Mouse (Mus musculus) bone marrow, adult 2 months (tissue): ENCODE measurements around the gene Rbsn. TPM values are rescaled to one million over a fixed set of nuclear protein-coding genes. Genes with fewer than 3 reads are reported as not detected.

Experiments used
- H3K27ac ChIP-seq: fragments of 200-500 bp; 2 replicates; pipeline ENCODE4 v1.5.1; 2012; ENCODE audit warnings: low read depth, mild to moderate bottlenecking, control low read depth, inconsistent platforms, low read length; ENCODE audit not compliant: control insufficient read depth, poor library complexity, insufficient read depth
- H3K4me1 ChIP-seq: fragments of 200-500 bp; 2 replicates; pipeline ENCODE4 v1.6.1; 2011; ENCODE audit warnings: low read length; ENCODE audit not compliant: control insufficient read depth, insufficient read depth
- H3K4me3 ChIP-seq: fragments of 200-500 bp; replicated peaks from 2 replicates; pipeline ENCODE3; 2011; ENCODE audit warnings: mild to moderate bottlenecking, low read depth, low read length, control low read depth; ENCODE audit not compliant: control insufficient read depth
- CTCF ChIP-seq: fragments of 200-500 bp; IDR thresholded peaks from 2 replicates; pipeline ENCODE4 v1.5.1; 2011; ENCODE audit warnings: low read length, control low read depth; ENCODE audit not compliant: control insufficient read depth, insufficient read depth
- POLR2A ChIP-seq: fragments of 200-500 bp; IDR thresholded peaks from 2 replicates; pipeline ENCODE4 v1.6.1; 2011; ENCODE audit warnings: low read depth, mild to moderate bottlenecking, control low read depth, low read length, borderline replicate concordance; ENCODE audit not compliant: control insufficient read depth
- WGBS: fragments of 180-500 bp; shearing (Covaris S2); methylation state at CpG from one replicate; pipeline ENCODE4 v1.1.7; 2018; 5-methylcytosine and 5-hydroxymethylcytosine counted together
- polyA plus RNA-seq: library from polyadenylated mRNA; stranded (reverse); fragments of >200 nt; gene quantifications from 2 replicates; pipeline ENCODE4 v1.2.4, GENCODE M21; 2011; ENCODE audit warnings: low replicate concordance; ENCODE audit not compliant: missing spikeins, insufficient read depth, insufficient read length

Gene Rbsn
- polyA plus RNA-seq, 1 experiment: 8.5 TPM

DNA sequence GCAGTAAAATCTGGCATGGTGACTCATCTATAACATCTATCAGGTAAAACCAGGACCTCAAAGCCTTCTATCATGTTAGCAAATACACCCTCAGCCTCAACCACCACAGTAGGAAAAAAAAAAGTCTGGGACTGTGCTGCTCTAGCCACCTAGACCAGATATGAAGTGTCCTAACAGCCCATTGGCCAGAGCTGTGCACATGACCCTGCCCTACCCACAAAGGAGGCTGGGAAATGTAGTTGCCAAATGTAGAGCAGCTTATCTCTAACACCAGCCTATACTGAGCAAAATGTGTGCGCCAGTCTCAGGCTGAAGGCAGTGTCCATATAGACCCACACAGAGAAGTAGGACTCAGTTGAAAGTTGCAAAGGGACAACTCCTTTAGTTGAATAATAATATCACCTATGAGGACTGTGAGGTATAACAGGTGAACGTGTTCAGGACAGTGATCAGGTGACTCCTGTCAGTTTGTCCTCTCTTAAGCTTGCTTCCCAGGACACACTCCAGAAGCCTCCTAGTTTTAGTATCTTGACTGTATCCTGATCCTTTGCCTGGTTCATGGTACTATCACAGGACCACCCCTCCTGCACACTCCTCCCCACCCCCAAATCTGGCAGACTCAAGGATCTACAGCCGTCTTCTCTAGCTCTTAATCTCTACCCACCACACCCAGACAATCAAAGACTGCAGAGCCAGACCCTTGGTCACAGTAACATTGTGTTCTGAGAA is 26.6 kb upstream of the Rbsn start:
- 46% methylated on average over 3 of the region's 3 CpGs for WGBS
- Histone ChIP-seq H3K4me1 (no peaks in the 10 kb centered on the region), H3K4me3 (no peak overlapping the region), H3K27ac (no peak overlapping the region)
- no peak for TF ChIP-seq POLR2A
- no peak for TF ChIP-seq CTCF

DNA sequence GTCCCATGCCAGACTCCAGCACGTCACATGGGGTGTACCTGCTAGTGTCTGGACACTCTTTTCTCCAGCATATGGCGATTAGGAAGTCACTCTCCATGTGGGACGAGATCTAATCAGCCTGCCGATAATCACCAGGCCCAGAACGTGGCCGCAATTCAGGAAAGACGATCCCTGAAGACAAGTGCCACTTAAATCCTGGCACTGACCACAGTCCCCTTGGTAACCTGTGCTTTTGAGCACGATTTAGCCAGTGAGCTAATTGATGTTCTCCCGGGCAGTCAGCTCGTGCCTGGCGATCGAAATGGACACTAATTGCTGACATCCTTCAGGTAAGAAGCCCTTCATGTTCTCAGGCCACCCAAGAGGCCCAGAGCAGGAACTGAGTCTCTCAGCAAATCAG is 20.3 kb upstream of the Rbsn start:
- Histone ChIP-seq H3K4me1 (no peaks in the 10 kb centered on the region), H3K27ac (no peak overlapping the region), H3K4me3 (no peak overlapping the region)
- TF ChIP-seq CTCF (no peak), POLR2A (no peak)
- WGBS: 76% methylated on average over 12 of the region's 12 CpGs

DNA sequence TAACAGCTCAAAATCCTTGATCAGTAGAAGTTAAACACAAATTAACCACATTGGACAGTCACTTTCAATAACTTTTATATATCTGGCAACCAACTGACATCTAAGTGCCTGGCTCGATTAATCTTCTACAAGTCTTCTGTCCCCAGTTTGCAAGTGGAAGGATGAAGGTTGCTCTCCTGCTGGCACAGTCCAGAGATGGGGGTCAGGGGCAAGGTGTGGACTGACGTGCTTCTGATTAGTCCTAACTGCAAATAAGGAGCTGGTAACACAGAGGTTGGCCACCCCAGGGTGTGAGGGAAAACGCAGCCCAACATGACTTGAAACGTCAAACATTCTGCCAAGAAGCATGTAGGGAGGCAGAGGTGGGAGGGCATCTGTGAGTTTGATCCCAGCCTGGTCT is 17.0 kb upstream of the Rbsn start:
- Histone ChIP-seq H3K27ac (no peak overlapping the region), H3K4me3 (no peak overlapping the region), H3K4me1 (no peaks in the 10 kb centered on the region)
- TF ChIP-seq POLR2A (no peak), CTCF (no peak)
- 64% methylated on average over 4 of the region's 4 CpGs for WGBS

DNA sequence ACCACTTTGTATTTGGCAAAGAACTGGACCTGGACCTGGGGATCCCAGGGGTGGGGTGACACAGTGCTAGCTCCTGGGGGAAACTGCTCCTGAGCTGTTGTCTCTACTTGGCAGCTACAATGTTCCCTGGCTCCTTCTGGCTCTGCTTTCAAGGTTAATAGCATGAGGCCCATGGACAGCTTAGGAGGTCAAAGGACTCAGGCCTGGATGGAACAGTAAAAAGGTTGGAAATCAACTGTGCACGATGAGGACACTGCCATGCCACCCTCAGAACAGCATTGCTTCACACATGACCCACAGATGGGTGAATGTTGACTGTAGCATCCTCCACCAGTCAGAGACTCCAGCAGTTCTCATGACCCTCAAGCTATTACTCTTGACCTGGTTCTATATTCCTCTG is 16.6 kb upstream of the Rbsn start:
- Histone ChIP-seq H3K4me3 (no peak overlapping the region), H3K4me1 (no peaks in the 10 kb centered on the region), H3K27ac (no peak overlapping the region)
- WGBS: 57% methylated on average over 1 of the region's 1 CpGs
- TF ChIP-seq CTCF: no peak
- TF ChIP-seq POLR2A: no peak

DNA sequence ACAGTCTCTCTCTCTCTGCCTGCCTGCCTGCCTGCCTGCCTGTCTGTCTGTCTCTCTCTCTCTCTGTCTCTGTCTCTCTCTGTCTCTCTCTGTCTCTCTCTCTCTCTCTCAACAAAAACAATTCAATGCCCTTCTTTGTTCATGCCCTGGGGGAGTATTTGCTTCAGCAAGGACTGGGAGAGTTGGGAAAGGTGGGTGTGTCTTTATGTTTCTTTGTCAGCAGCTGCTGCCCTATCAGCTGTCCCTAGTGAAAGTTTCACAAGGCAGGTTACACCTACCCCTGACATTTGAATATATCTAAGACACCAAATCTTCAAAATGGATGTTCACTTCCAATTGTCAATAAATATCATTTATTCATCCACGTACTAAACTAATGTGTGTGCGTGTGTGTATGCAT is 14.9 kb upstream of the Rbsn start:
- no peak overlapping the region for H3K4me3 ChIP-seq
- H3K27ac ChIP-seq: no peak overlapping the region
- no peak for TF ChIP-seq CTCF
- TF ChIP-seq POLR2A: no peak
- no peaks in the 10 kb centered on the region for H3K4me1 ChIP-seq
- 73% methylated on average over 2 of the region's 2 CpGs for WGBS

DNA sequence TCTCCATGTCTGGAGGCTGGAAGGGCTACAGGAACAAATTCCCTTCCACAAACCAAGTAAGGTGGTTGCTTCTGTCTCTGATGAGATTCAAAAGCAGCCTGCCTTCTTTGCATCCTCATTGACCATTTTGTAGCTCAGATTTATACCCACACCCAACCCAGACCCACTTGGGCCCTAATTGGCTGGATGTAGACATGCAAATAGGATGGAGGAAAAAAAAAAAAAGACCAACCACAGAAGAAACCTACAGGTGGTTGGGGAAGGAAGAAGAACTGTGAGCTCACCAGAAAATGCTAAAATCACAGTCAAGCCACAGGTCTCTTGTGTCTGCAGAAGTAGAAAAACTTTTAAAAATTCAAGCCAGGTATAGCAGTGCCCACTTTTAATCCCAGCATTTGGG is 14.4 kb upstream of the Rbsn start:
- TF ChIP-seq CTCF (no peak), POLR2A (no peak)
- Histone ChIP-seq H3K4me1 (no peaks in the 10 kb centered on the region), H3K4me3 (no peak overlapping the region), H3K27ac (no peak overlapping the region)

DNA sequence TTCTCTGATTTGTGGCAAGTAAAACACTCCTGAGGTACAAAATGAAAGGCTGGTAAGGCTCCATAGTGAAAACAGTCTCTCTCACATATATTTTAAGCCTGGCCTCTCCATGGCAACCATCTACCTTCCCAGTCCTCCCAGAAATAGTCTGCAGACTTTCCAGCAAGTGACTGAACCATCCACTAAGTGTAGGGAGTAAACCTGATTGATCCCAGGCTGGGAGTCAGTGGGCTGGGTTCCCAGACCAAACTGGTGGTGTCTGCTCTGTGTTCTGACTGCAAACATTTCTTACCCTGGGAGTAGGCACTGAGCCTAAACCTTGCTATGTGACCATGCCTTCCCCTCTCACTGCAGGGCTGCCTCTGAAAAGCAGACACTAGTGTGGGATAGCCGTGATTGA is 10.3 kb upstream of the Rbsn start:
- 83% methylated on average over 1 of the region's 1 CpGs for WGBS
- no peak overlapping the region for H3K4me3 ChIP-seq
- TF ChIP-seq POLR2A (no peak), CTCF (no peak)
- H3K27ac ChIP-seq: no peak overlapping the region
- no peaks in the 10 kb centered on the region for H3K4me1 ChIP-seq

DNA sequence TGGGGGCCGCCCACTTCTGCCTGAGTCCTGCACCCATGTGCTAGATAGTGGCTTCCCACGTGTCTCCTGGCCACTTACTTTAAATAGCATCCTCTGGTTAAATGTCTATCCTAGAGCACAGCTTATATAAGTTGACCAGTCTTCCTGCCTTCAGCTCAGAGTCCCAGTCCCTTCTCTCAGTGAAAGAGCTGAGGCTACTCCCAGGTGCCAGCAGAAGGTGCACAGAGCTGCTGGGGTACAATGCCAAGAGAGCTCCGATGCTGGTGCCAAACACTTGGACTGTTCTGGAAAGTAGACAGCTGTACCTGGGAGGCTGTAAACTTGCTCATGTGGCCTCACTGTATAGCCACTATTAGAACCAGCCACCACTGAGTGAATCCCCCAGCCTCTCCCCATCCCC is 7.3 kb upstream of the Rbsn start:
- Histone ChIP-seq H3K27ac (no peak overlapping the region), H3K4me3 (no peak overlapping the region), H3K4me1 (no peaks in the 10 kb centered on the region)
- TF ChIP-seq POLR2A: no peak
- no peak for TF ChIP-seq CTCF
- 74% methylated on average over 3 of the region's 3 CpGs for WGBS

DNA sequence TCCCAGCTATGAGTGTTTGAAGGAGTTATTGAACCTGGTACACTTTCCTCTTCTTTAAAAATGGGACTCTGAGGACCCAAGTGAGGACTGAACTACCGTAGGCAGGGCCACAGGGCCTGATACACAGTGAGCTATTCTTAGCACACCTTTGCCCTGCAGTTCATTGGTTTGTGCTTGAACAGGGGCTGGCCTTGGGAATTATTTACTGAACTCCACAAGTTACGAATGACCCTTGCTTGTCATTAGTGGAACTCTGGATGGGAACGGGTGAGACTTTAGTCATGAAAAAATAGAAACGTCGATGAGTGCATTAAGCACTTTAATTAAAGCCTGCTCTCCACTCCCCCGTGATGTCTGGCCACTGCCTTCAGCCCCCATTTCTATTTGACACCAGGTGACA is 6.9 kb upstream of the Rbsn start:
- TF ChIP-seq POLR2A (no peak), CTCF (no peak)
- no peak overlapping the region for H3K27ac ChIP-seq
- no peak overlapping the region for H3K4me3 ChIP-seq
- no peaks in the 10 kb centered on the region for H3K4me1 ChIP-seq
- WGBS: 79% methylated on average over 6 of the region's 6 CpGs
